Mouse (Mus musculus) ovary, postnatal 36 days (tissue): Measurements from ENCODE around the gene Slc44a4.
"Not testable (repeated sequence)": the region's sequence is repeated elsewhere in the genome, so short reads cannot be mapped to it uniquely, and the experiment has no call there.

Experiments
- DNase-seq: peaks from one replicate; pipeline ENCODE4 v3.0.0; 2022; ENCODE audit warnings: low spot score, mixed read lengths

Slc44a4 gene

DNA sequence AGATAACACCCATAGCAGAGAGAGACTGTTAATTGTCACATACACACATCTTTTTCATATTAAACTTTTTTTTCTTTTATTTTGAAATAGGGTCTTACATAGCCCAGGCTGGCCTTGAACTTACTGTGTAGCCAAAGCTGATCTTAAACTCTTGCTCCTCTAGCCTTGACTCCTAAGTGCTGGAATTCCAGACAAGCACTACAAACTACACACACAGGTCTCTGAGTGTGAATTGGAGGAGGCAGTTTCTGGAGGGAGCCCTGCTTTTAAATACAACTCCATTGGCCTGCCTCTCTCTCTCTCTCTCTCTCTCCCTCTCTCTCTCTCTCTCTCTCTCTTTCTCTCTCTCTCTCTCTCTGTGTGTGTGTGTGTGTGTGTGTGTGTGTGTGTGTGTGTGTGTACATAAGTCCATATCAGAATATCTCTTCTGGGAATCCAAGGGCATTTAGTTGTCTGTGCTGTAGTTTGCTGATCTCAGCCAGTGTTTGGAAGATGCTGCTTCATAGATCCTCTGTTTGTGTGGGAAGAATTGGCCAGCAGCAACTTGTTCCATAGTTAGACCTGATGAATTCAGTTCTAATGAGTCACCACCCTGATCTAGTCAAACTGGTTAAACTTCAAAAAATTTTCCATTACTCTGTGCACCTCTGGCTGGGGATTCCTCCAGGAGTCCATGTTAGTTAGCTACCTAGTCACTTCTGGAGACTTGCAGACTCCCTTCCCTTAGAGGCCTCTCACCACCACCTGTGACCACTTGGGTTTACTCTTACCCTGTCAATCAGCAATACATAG lies 46.6 kb downstream of the Slc44a4 start:
- no peak for DNase-seq

DNA sequence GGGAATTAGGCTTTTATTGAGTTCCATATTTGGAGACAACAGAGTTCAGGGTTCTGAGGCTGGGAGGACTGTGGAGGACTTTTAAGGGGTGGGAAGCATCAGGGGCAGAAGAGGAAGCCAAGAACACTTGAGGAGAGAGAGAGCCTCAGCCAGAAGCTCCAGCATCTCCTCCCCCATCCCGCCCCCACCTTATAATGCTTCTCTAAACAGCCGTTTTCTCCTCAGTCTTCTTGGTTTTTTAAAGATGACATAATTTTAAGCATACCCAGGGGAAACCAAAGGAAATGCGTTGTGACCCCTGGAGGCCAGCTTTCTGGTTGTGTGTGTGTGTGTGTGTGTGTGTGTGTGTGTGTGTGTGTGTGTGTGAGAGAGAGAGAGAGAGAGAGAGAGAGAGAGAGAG lies 47.9 kb downstream of the Slc44a4 start:
- no peak for DNase-seq

DNA sequence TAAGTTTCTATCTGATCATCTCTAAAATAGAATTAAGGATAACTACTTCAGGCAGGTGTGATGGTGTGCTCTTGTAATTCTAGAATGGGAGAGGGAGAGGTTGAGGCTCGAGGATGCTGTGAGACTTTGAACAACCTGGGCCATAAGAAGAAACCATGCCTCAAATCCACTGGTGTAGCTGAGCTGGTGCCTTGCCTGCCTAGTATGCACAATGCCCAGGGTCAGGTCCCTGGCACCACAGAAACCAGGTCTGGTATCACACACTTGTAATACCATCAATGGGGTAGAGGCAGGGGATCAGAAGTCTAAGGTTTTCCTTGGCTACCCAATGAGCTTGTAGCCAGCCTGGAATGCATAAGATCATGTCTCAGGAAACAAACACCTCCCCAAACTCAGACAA lies 48.6 kb downstream of the Slc44a4 start:
- no peak for DNase-seq

DNA sequence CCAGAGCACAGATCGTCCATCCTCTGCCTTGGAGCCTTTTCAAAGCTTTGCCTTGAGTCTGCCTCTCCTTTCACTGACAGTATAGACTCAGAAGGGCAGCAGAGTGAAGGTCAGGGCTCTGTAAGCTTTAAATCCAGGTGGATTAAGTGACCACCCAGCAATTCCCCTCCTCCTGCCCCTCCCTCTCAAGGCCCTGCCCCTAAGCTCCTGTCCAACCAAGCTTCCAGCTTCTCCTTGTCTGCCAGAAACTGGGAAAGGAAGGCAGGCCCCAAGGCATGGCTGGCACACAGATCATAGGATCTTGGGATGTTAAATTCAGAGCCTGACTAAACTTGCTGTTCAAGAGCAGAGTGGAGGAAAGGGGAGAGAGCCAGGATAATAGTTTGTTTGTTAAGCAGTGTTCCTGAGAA lies 50.4 kb downstream of the Slc44a4 start:
- DNase-seq = no peak

DNA sequence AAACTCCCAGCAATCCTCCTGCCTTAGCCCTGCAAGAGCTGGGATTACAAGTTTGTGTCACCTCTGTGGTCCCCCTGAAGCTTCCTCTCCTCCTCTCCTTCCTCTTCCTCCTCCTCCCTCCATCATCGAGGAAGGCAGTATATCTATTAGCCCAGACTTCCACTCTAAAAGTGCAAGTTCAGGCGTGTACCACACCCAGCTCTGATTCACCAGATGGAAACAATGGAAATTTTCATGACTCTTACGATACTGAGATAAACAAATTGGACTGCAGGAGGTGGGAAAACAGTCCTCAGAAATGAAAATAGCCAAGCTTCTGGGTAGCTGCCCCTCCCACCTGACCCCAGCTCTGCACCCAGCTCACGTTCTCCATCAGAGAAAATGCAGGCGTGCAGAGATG lies 51.4 kb downstream of the Slc44a4 start:
- no peak for DNase-seq

DNA sequence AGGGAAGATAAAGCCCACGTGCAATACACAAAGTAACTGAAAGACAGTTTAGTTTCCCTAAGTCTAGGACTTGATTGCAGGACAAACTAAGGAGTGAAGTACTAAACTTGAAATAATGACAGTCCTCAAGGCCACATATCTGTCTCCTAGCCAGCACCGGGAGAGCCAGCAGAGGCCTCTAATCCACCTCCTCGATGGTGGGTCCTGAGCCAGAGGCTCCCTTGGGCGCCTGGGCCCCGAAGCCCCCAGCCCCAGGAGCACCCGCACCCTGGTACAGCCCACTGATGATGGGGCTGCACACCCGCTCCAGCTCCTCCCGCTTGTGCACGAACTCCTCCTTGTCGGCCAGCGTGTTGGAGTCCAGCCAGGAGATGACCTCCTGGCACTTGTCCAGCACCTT lies 55.6 kb downstream of the Slc44a4 start, which contains the start of gene Gm20481:
Gene Gm20481 (plus strand): TSS at position 91 of the 400 bp plus-strand sequence.
- DNase-seq = not testable (repeated sequence)

DNA sequence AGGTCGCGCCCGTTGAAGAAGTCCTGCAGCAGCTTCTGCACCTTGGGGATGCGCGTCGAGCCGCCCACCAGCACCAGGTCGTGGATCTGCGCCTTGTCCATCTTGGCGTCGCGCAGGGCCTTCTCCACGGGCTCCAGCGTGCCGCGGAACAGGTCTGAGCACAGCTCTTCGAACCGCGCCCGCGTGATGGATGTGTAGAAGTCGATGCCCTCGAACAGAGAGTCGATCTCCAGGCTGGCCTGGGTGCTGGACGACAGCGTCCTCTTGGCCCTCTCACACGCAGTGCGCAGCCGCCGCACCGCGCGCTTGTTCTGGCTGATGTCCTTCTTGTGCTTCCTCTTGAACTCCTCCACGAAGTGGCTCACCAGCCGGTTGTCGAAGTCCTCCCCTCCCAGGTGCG lies 56.6 kb downstream of the Slc44a4 start:
- DNase-seq = not testable (repeated sequence)

DNA sequence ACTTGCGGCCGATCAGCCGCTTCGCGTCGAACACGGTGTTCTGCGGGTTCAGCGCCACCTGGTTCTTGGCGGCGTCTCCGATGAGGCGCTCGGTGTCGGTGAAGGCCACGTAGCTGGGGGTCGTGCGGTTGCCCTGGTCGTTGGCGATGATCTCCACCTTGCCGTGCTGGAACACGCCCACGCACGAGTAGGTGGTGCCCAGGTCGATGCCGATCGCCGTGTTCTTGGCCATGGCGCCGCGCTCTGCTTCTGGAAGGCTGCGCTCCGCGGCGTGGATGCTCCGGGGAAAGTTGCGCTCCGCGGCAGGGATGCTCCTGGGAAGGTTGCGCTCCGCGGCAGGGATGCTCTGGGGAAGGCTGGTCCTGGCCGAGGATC lies 57.4 kb downstream of the Slc44a4 start:
- not testable (repeated sequence) for DNase-seq

DNA sequence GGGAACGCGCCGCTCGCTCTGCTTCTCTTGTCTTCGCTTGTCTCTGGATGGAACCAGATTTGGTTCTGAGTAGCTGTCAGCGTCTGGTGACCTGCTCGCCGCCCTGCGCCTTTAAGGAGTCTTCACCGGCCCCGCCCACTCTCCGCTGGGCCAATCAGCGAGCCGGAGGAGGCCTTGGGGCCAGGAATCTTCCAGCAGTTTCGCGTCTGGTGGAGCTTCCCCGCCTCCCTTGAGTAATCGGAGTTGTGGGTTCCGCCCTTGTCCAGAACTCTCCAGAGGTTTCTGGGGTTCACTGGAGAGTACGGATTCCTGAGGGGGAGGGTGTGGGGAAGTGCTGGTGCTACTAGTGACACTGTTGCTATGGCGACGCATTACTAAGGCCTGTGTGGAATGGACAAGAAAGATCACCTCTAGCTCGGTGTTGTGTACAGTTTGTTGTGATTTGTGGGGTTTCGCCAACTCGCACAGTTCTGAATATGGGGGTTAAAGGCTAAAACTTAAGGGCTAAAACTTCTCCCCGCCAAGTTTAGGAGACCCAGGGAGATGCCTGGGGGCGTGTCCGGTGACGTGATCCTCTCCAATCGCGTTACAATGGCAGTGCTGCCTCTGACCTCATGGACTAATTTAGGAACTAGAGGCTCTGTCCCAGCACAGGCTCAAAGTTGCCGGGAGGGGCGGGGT lies 57.9 kb downstream of the Slc44a4 start, which contains the start of the genes Hspa1a and Hspa1l:
Gene Hspa1a (minus strand): TSS at position 88 of the 681 bp plus-strand sequence.
Gene Hspa1l (plus strand): TSS at position 635 of the 681 bp plus-strand sequence.
- DNase-seq = peak; percentile 80

DNA sequence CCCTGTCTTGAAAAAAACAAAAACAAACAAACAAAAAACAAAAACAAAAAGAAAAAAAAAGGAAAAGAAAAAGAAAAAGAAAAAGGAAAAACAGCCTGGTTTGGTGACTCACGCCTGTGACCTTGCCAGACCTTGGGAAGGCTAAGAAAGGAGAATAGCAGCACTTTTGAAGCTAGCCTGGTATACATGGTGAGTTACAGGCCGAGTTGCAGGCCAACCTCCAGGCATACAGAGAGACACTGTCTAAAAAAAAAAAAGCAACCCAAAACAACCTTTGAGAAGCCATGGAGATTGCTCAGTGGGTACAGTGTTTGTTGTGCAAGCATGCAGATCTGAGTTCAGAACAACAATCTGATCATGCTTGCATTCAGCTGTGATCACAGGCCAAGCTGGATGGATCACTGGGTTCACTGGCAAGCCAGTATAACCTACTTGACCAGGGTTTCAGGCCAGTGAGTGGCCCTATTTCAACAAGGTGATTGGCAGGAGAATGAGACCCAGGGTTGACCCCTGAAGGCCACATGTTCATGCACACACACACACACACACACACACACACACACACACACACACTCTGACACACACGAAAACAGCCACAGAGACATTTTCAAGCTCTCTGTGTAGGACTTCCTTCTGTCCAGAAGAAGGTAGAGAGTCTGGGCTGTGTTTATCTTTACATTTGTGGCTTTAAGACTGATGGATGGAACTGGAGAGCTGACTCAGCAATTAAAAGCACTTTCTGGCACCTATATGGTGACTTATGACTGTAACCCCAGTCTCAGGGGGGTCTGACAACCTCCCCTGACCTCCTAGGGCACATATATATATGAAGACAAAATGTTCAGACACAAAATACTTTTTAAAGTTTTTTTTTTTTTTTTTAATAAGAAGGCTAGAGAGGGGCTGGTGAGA lies 61.6 kb downstream of the Slc44a4 start:
- DNase-seq = no peak

DNA sequence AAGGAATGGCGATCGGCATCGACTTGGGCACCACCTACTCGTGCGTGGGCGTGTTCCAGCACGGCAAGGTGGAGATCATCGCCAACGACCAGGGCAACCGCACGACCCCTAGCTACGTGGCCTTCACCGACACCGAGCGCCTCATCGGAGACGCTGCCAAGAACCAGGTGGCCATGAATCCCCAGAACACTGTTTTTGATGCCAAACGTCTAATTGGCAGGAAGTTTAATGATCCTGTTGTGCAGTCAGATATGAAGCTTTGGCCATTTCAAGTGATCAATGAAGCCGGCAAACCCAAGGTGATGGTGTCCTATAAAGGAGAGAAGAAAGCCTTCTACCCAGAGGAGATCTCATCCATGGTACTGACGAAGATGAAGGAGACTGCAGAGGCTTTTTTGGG lies 62.7 kb downstream of the Slc44a4 start:
- no peak for DNase-seq

DNA sequence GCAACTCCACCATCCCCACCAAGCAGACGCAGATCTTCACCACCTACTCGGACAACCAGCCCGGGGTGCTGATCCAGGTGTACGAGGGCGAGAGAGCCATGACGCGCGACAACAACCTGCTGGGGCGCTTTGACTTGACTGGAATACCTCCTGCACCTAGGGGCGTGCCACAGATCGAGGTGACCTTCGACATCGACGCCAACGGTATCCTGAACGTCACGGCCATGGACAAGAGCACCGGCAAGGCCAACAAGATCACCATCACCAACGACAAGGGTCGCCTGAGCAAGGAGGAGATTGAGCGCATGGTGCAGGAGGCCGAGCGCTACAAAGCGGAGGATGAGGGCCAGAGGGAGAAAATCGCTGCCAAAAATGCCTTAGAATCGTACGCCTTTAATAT lies 64.0 kb downstream of the Slc44a4 start:
- no peak for DNase-seq

DNA sequence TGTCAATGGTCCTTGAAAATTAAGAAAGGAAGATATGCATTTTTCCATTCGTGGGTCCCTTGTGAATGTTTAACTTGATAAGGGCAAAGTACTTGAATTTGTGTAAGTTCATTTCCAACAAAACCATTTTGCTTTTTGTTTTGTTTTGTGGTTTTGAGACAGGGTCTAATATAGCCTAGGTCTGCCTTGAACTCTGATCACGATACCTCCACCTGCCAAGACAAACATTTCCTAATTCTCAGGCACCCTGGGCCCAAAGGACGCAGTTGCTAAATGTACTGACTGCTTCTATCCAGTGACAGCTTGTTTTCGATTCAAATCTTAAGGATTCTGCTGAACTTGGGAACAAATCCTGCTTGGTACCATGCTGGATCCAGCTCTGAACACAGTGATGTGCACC lies 65.4 kb downstream of the Slc44a4 start:
- no peak for DNase-seq
